Mouse (Mus musculus): ENCODE results near the gene Thnsl2. TPM values are rescaled to one million over a fixed set of nuclear protein-coding genes. Genes with fewer than 3 reads are reported as not detected.

The Thnsl2 gene
- polyA plus RNA-seq, 1 experiment from 2014 or later: 83.8 TPM

DNA sequence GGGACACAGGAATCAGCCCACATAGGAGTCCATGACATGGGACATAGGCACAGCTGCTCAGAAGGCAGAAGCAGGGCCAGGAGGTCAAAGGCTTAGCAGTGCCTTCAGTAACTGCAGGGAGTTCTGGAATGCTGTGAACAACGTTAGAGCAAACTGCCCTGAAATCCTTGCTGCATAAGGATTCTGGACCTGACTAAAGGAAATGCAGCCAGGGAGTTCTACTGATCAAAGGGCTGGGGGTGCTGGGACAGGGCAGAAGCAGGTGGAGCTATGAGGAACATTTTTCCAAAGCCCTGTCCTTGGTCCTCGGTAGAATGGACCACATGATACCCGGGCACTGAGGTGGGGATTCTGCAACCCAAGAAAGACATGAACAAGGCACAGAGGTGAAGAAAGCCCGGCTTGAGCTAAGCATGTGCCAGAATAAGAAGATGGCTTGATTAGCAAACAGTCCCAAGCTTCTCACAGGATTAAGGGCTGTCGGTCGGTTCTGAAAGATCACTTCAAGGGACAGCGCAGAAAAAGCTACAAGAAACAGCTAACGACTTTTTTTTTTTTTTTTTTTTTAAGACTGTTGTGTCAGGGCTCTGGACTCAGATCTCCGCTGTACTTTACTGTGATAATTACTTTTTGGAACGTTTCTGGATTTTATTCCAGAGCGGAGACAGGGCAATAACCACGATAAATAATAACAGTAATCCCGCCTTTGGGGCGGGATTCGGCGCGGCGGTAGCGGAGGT lies 915 bp downstream of the Thnsl2 start:
- ATAC-seq: peak; percentile 1; the same call in 1 of the 2 replicates

GRCm38 (mm10) chr6:71135031-71135430 lies 9.2 kb downstream of the Thnsl2 start:
- no peak overlapping the region for H3K9ac ChIP-seq (ENCODE audit: low read depth, low read length)
- no peak overlapping the region for H3K4me3 ChIP-seq (ENCODE audit: low read length)
- H3K36me3 ChIP-seq (ENCODE audit: control insufficient read depth, insufficient read depth, low read length): no peaks in the 10 kb centered on the region
- no peaks in the 10 kb centered on the region for H3K9me3 ChIP-seq (ENCODE audit: control insufficient read depth, low read length)
- ATAC-seq: no peak
- no peak overlapping the region for H3K27ac ChIP-seq (ENCODE audit: low read length)
- WGBS: 88% methylated on average over 3 of the region's 3 CpGs
- no peaks in the 10 kb centered on the region for H3K4me1 ChIP-seq (ENCODE audit: control insufficient read depth, insufficient read depth, low read length)
- no peak overlapping the region for H3K4me2 ChIP-seq (ENCODE audit: low read depth, low read length)
- H3K27me3 ChIP-seq (replicated peaks; ENCODE audit: control insufficient read depth, insufficient read depth, low read length): no peaks in the 10 kb centered on the region

More for the DNA sequence above, 915 bp downstream of the Thnsl2 start:
- Histone ChIP-seq H3K4me1 (ENCODE audit: control insufficient read depth, insufficient read depth, low read length) (peaks cover 9% of the 10 kb centered on the region), H3K9me3 (ENCODE audit: control insufficient read depth, low read length) (no peaks in the 10 kb centered on the region), H3K27ac (ENCODE audit: low read length) (peak overlapping the region; percentile 94), H3K36me3 (ENCODE audit: control insufficient read depth, insufficient read depth, low read length) (no peaks in the 10 kb centered on the region), H3K4me2 (ENCODE audit: low read depth, low read length) (peak overlapping the region; percentile 81), H3K27me3 (replicated peaks; ENCODE audit: control insufficient read depth, insufficient read depth, low read length) (no peaks in the 10 kb centered on the region), H3K4me3 (ENCODE audit: low read length) (peak overlapping the region; percentile 69), H3K9ac (ENCODE audit: low read depth, low read length) (peak overlapping the region; percentile 96)
- WGBS: 2% methylated on average over 19 of the region's 19 CpGs

- no peaks in the 10 kb centered on the region for H3K27me3 ChIP-seq (replicated peaks; ENCODE audit: control insufficient read depth, insufficient read depth, low read length)
- no peak overlapping the region for H3K4me2 ChIP-seq (ENCODE audit: low read depth, low read length)
- no peaks in the 10 kb centered on the region for H3K9me3 ChIP-seq (ENCODE audit: control insufficient read depth, low read length)
- no peak overlapping the region for H3K27ac ChIP-seq (ENCODE audit: low read length)
- no peak overlapping the region for H3K4me3 ChIP-seq (ENCODE audit: low read length)
- 81% methylated on average over 11 of the region's 11 CpGs for WGBS
- no peak for ATAC-seq
- H3K36me3 ChIP-seq (ENCODE audit: control insufficient read depth, insufficient read depth, low read length): no peaks in the 10 kb centered on the region
- H3K4me1 ChIP-seq (ENCODE audit: control insufficient read depth, insufficient read depth, low read length): no peaks in the 10 kb centered on the region
- H3K9ac ChIP-seq (ENCODE audit: low read depth, low read length): no peak overlapping the region
These were observed 10.7 kb downstream of the Thnsl2 start for GRCm38 (mm10) chr6:71133559-71133958.

GRCm38 (mm10) chr6:71131038-71131437 lies 13.2 kb downstream of the Thnsl2 start:
- no peak for ATAC-seq
- no peaks in the 10 kb centered on the region for H3K36me3 ChIP-seq (ENCODE audit: control insufficient read depth, insufficient read depth, low read length)
- no peaks in the 10 kb centered on the region for H3K4me1 ChIP-seq (ENCODE audit: control insufficient read depth, insufficient read depth, low read length)
- H3K4me3 ChIP-seq (ENCODE audit: low read length): no peak overlapping the region
- no peak overlapping the region for H3K4me2 ChIP-seq (ENCODE audit: low read depth, low read length)
- no peaks in the 10 kb centered on the region for H3K27me3 ChIP-seq (replicated peaks; ENCODE audit: control insufficient read depth, insufficient read depth, low read length)
- no peak overlapping the region for H3K27ac ChIP-seq (ENCODE audit: low read length)
- no peaks in the 10 kb centered on the region for H3K9me3 ChIP-seq (ENCODE audit: control insufficient read depth, low read length)
- no peak overlapping the region for H3K9ac ChIP-seq (ENCODE audit: low read depth, low read length)

GRCm38 (mm10) chr6:71130269-71130668 lies 14.0 kb downstream of the Thnsl2 start:
- Histone ChIP-seq H3K4me2 (ENCODE audit: low read depth, low read length) (no peak overlapping the region), H3K4me1 (ENCODE audit: control insufficient read depth, insufficient read depth, low read length) (no peaks in the 10 kb centered on the region), H3K4me3 (ENCODE audit: low read length) (no peak overlapping the region), H3K9me3 (ENCODE audit: control insufficient read depth, low read length) (no peaks in the 10 kb centered on the region), H3K27me3 (replicated peaks; ENCODE audit: control insufficient read depth, insufficient read depth, low read length) (no peaks in the 10 kb centered on the region), H3K27ac (ENCODE audit: low read length) (no peak overlapping the region), H3K36me3 (ENCODE audit: control insufficient read depth, insufficient read depth, low read length) (no peaks in the 10 kb centered on the region), H3K9ac (ENCODE audit: low read depth, low read length) (no peak overlapping the region)
- ATAC-seq: no peak
- 88% methylated on average over 1 of the region's 1 CpGs for WGBS

- Histone ChIP-seq H3K4me2 (ENCODE audit: low read depth, low read length) (no peak overlapping the region), H3K27me3 (replicated peaks; ENCODE audit: control insufficient read depth, insufficient read depth, low read length) (no peaks in the 10 kb centered on the region), H3K27ac (ENCODE audit: low read length) (no peak overlapping the region), H3K36me3 (ENCODE audit: control insufficient read depth, insufficient read depth, low read length) (no peaks in the 10 kb centered on the region), H3K4me3 (ENCODE audit: low read length) (no peak overlapping the region), H3K9me3 (ENCODE audit: control insufficient read depth, low read length) (no peaks in the 10 kb centered on the region), H3K9ac (ENCODE audit: low read depth, low read length) (no peak overlapping the region), H3K4me1 (ENCODE audit: control insufficient read depth, insufficient read depth, low read length) (no peaks in the 10 kb centered on the region)
- WGBS: 35% methylated on average over 4 of the region's 4 CpGs
- ATAC-seq: no peak
These were observed 15.2 kb downstream of the Thnsl2 start for GRCm38 (mm10) chr6:71129071-71129470.

DNA sequence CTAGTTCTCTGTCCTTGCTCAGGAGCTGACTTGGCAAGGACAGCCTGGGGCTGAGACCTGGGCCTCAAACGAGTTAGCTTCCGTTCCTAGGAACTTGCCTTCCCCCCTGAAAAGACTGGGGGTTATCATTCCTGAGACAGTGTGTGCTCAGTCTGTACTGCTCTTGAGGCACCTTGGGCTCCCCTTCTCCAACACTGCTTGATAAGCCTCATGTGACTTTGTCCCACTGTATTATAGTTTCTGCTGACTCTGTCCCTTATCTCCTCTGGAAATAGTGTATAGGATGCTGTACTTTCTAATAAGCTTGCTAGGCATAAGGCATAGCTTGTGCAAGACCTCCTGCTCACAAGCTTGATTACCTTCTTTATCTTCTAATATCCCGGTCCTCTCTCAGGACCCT lies 17.9 kb downstream of the Thnsl2 start:
- H3K36me3 ChIP-seq (ENCODE audit: control insufficient read depth, insufficient read depth, low read length): no peaks in the 10 kb centered on the region
- peak; percentile 79 for ATAC-seq
- no peak overlapping the region for H3K4me2 ChIP-seq (ENCODE audit: low read depth, low read length)
- H3K9me3 ChIP-seq (ENCODE audit: control insufficient read depth, low read length): no peaks in the 10 kb centered on the region
- H3K27ac ChIP-seq (ENCODE audit: low read length): peak overlapping the region; percentile 73
- WGBS: 56% methylated on average over 3 of the region's 3 CpGs
- 0 out of 2 replicates have a peak overlapping the region, but pooled peaks have one; percentile 21 for H3K9ac ChIP-seq (ENCODE audit: low read depth, low read length)
- no peaks in the 10 kb centered on the region for H3K4me1 ChIP-seq (ENCODE audit: control insufficient read depth, insufficient read depth, low read length)
- H3K27me3 ChIP-seq (replicated peaks; ENCODE audit: control insufficient read depth, insufficient read depth, low read length): no peaks in the 10 kb centered on the region
- H3K4me3 ChIP-seq (ENCODE audit: low read length): no peak overlapping the region

GRCm38 (mm10) chr6:71125043-71125893 lies 19.0 kb downstream of the Thnsl2 start:
- Histone ChIP-seq H3K27ac (ENCODE audit: low read length) (peak overlapping the region; percentile 73; the same call in 1 of the 2 replicates), H3K4me2 (ENCODE audit: low read depth, low read length) (no peak overlapping the region), H3K4me3 (ENCODE audit: low read length) (no peak overlapping the region), H3K9me3 (ENCODE audit: control insufficient read depth, low read length) (no peaks in the 10 kb centered on the region), H3K27me3 (replicated peaks; ENCODE audit: control insufficient read depth, insufficient read depth, low read length) (no peaks in the 10 kb centered on the region), H3K36me3 (ENCODE audit: control insufficient read depth, insufficient read depth, low read length) (no peaks in the 10 kb centered on the region), H3K4me1 (ENCODE audit: control insufficient read depth, insufficient read depth, low read length) (no peaks in the 10 kb centered on the region), H3K9ac (ENCODE audit: low read depth, low read length) (peak overlapping the region; percentile 27; the same call in 1 of the 2 replicates)
- peak; percentile 91 for ATAC-seq
- 7% methylated on average over 3 of the region's 3 CpGs for WGBS

DNA sequence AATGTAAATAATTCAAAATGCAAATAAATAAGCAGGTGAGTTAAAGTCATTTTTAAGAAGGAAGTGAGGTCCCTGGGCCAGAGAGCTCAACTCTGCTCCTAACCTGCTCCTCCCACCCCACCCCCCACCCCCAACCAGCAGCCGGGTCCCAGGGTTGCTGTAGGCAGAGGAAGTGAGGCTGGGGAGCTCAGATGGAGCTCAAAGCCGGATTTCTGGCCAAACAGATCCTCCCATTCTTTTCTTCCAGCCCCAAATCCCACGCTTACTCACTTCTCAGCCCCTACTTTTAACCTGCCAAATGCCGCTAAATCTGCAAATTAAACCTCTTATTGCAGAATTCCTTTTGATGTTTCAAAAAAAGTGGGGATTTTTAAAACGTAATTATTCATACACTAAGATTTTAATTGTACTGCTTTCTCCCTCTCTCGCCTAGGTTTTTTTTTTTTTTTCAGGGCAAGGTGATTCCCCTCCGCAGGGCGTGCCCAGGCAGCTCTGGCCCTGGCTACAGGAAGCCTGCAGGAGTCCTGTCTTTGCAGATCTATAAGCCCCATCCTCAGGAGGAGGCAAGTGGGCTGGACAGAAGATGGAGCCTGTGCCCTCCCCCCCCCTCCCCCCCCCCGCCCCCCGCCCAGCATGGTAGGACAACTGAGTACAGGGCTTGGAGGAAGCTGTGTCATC lies 24.5 kb downstream of the Thnsl2 start:
- Histone ChIP-seq H3K9me3 (ENCODE audit: control insufficient read depth, low read length) (no peaks in the 10 kb centered on the region), H3K4me2 (ENCODE audit: low read depth, low read length) (no peak overlapping the region), H3K27me3 (replicated peaks; ENCODE audit: control insufficient read depth, insufficient read depth, low read length) (no peaks in the 10 kb centered on the region), H3K4me3 (ENCODE audit: low read length) (no peak overlapping the region), H3K36me3 (ENCODE audit: control insufficient read depth, insufficient read depth, low read length) (no peaks in the 10 kb centered on the region), H3K27ac (ENCODE audit: low read length) (no peak overlapping the region), H3K4me1 (ENCODE audit: control insufficient read depth, insufficient read depth, low read length) (no peaks in the 10 kb centered on the region), H3K9ac (ENCODE audit: low read depth, low read length) (no peak overlapping the region)
- WGBS: 20% methylated on average over 9 of the region's 10 CpGs
- ATAC-seq: no peak

All from intestine, embryonic 16.5 days (tissue).